Mouse (Mus musculus) heart, postnatal 0 days (tissue): ENCODE results near the gene Nxnl1. TPM values are rescaled to one million over a fixed set of nuclear protein-coding genes. Genes with fewer than 3 reads are reported as not detected.

ENCODE experiments used
- ATAC-seq: fragments of 200-750 bp; cut with Nextera tagmentation; 2 replicates; pipeline ENCODE4 v1.8.0; 2017; ENCODE audit warnings: low read depth, moderate number of reproducible peaks, moderate library complexity; ENCODE audit not compliant: insufficient read depth
- DNase-seq: peaks from one replicate; pipeline ENCODE4 v3.0.0-alpha.2; 2016; ENCODE audit warnings: low spot score
- H3K27ac ChIP-seq: fragments of 300-500 bp; sonication (generic); 2 replicates; pipeline ENCODE4 v1.5.1; 2014; ENCODE audit warnings: low read depth, mild to moderate bottlenecking
- H3K27me3 ChIP-seq: fragments of 300-500 bp; sonication (generic); 2 replicates; pipeline ENCODE4 v1.6.1; 2014; ENCODE audit warnings: low read length, mixed read lengths; ENCODE audit not compliant: control insufficient read depth, insufficient read depth
- H3K36me3 ChIP-seq: fragments of 300-500 bp; sonication (generic); replicated peaks from 2 replicates; pipeline ENCODE4 v1.6.1; 2014; ENCODE audit warnings: low read length, mixed read lengths; ENCODE audit not compliant: control insufficient read depth, insufficient read depth
- H3K4me1 ChIP-seq: fragments of 300-500 bp; sonication (generic); 2 replicates; pipeline ENCODE4 v1.6.1; 2014; ENCODE audit warnings: antibody characterized with exemption; ENCODE audit not compliant: control insufficient read depth, insufficient read depth
- H3K4me2 ChIP-seq: fragments of 300-500 bp; sonication (generic); 2 replicates; pipeline ENCODE4 v1.6.1; 2014; ENCODE audit warnings: low read depth, mild to moderate bottlenecking, low read length, moderate library complexity
- H3K4me3 ChIP-seq: fragments of 300-500 bp; sonication (generic); 2 replicates; pipeline ENCODE4 v1.5.1; 2014; ENCODE audit warnings: low read depth, low read length
- H3K9ac ChIP-seq: fragments of 300-500 bp; sonication (generic); replicated peaks from 2 replicates; pipeline ENCODE4 v1.6.1; 2014; ENCODE audit warnings: low read depth, low read length, mixed read lengths
- H3K9me3 ChIP-seq: fragments of 300-500 bp; sonication (generic); replicated peaks from 2 replicates; pipeline ENCODE4 v1.6.1; 2016; ENCODE audit warnings: low read length; ENCODE audit not compliant: control insufficient read depth
- CTCF ChIP-seq: IDR thresholded peaks from 2 replicates; pipeline ENCODE4 v1.5.1; 2016; ENCODE audit warnings: antibody characterized with exemption, control low read depth, low read depth
- EP300 ChIP-seq: IDR thresholded peaks from 2 replicates; pipeline ENCODE4 v1.6.1; 2016; ENCODE audit warnings: antibody characterized with exemption, low read depth
- WGBS: fragments of 180-500 bp; shearing (Covaris S2); extraction: QIAGEN DNeasy Blood & Tissue Kit; methylation state at CpG from one replicate; pipeline ENCODE4 v1.1.7; 2014; 5-methylcytosine and 5-hydroxymethylcytosine counted together
- polyA plus RNA-seq: library from polyadenylated mRNA; unstranded; fragments of >200 nt; fragmentation: Nextera tagmentation; extraction: Ambion mirVana; gene quantifications from 2 replicates; pipeline ENCODE4 v1.2.1, GENCODE M21; 2015
- total RNA-seq: library from RNA; depleted of rRNA; stranded (reverse); fragments of >200 nt; gene quantifications from 2 replicates; pipeline ENCODE4 v1.2.3, GENCODE M21; 2014; ENCODE audit warnings: low replicate concordance

Nxnl1 gene
- total and polyA plus RNA-seq, 2 experiments from 2014 or later, result 0.12 TPM; not detected in 1

GRCm38 (mm10) chr8:71552770-71553169, 13.6 kb downstream of the Nxnl1 start:
- WGBS, result 60% methylated on average over 6 of the region's 6 CpGs

GRCm38 (mm10) chr8:71550754-71551153, 15.6 kb downstream of the Nxnl1 start:
- no peak overlapping the region for H3K9ac ChIP-seq
- no peak overlapping the region for H3K27ac ChIP-seq
- no peak overlapping the region for H3K4me3 ChIP-seq
- TF ChIP-seq EP300 (no peak), CTCF (no peak)
- DNase-seq (no peak), ATAC-seq (no peak)
- peaks cover 28% of the 10 kb centered on the region for H3K36me3 ChIP-seq
- no peaks in the 10 kb centered on the region for H3K4me1 ChIP-seq
- no peak overlapping the region for H3K4me2 ChIP-seq
- 57% methylated on average over 7 of the region's 7 CpGs for WGBS
- H3K9me3 ChIP-seq, result no peaks in the 10 kb centered on the region
- H3K27me3 ChIP-seq, result no peaks in the 10 kb centered on the region

More at GRCm38 (mm10) chr8:71552770-71553169, 13.6 kb downstream of the Nxnl1 start:
- no peak overlapping the region for H3K4me3 ChIP-seq
- H3K9me3 ChIP-seq, result no peaks in the 10 kb centered on the region
- no peaks in the 10 kb centered on the region for H3K4me1 ChIP-seq
- no peak overlapping the region for H3K9ac ChIP-seq
- ATAC-seq (no peak), DNase-seq (no peak)
- H3K27me3 ChIP-seq, result peaks cover 6% of the 10 kb centered on the region
- TF ChIP-seq EP300, result no peak
- no peak overlapping the region for H3K27ac ChIP-seq
- peaks cover 9% of the 10 kb centered on the region for H3K36me3 ChIP-seq
- H3K4me2 ChIP-seq, result no peak overlapping the region

- peaks cover 35% of the 10 kb centered on the region for H3K36me3 ChIP-seq
- no peaks in the 10 kb centered on the region for H3K27me3 ChIP-seq
- no peak for ATAC-seq
- H3K27ac ChIP-seq, result no peak overlapping the region
- no peak overlapping the region for H3K4me3 ChIP-seq
- TF ChIP-seq CTCF (no peak), EP300 (no peak)
- H3K9me3 ChIP-seq, result no peaks in the 10 kb centered on the region
- DNase-seq, result no peak
- no peak overlapping the region for H3K9ac ChIP-seq
- H3K4me1 ChIP-seq, result peaks cover 6% of the 10 kb centered on the region; the same call in 1 of the 2 replicates
- H3K4me2 ChIP-seq, result no peak overlapping the region
- 84% methylated on average over 7 of the region's 7 CpGs for WGBS
Observed at GRCm38 (mm10) chr8:71547590-71547989, 18.8 kb downstream of the Nxnl1 start.

- Histone ChIP-seq H3K4me1 (peaks cover 6% of the 10 kb centered on the region; the same call in 1 of the 2 replicates), H3K4me3 (no peak overlapping the region), H3K36me3 (peaks cover 35% of the 10 kb centered on the region), H3K9me3 (no peaks in the 10 kb centered on the region), H3K9ac (no peak overlapping the region), H3K27ac (no peak overlapping the region), H3K4me2 (no peak overlapping the region), H3K27me3 (no peaks in the 10 kb centered on the region)
- no peak for DNase-seq
- TF ChIP-seq EP300 (no peak), CTCF (no peak)
- 89% methylated on average over 11 of the region's 11 CpGs for WGBS
- no peak for ATAC-seq
Observed at GRCm38 (mm10) chr8:71545053-71545452, 21.3 kb downstream of the Nxnl1 start.

- Histone ChIP-seq H3K4me2 (peak overlapping the region; percentile 79), H3K4me1 (peaks cover 6% of the 10 kb centered on the region; the same call in 1 of the 2 replicates), H3K36me3 (peaks cover 34% of the 10 kb centered on the region), H3K9me3 (no peaks in the 10 kb centered on the region), H3K9ac (no peak overlapping the region; the same call in 1 of the 2 replicates), H3K4me3 (peak overlapping the region; percentile 69; the same call in 1 of the 2 replicates), H3K27me3 (no peaks in the 10 kb centered on the region), H3K27ac (no peak overlapping the region)
- DNase-seq (no peak), ATAC-seq (no peak)
- WGBS, result 83% methylated on average over 9 of the region's 9 CpGs
- TF ChIP-seq EP300 (no peak), CTCF (no peak)
Observed at GRCm38 (mm10) chr8:71543755-71544154, 22.6 kb downstream of the Nxnl1 start.

GRCm38 (mm10) chr8:71542632-71543343, 23.6 kb downstream of the Nxnl1 start, which contains the start of gene Mvb12a:
Gene Mvb12a, plus strand, starts transcription at chr8:71542922.
- Histone ChIP-seq H3K4me2 (peak within 1 kb of the TSS; percentile 79), H3K4me3 (peak within 1 kb of the TSS; percentile 69), H3K9ac (peak within 1 kb of the TSS; percentile 58), H3K27ac (peak within 1 kb of the TSS; percentile 21; the same call in 1 of the 2 replicates), H3K27me3 (no peaks in the 10 kb centered on the region), H3K36me3 (peaks cover 26% of the 10 kb centered on the region), H3K9me3 (no peaks in the 10 kb centered on the region), H3K4me1 (peaks cover 10% of the 10 kb centered on the region; the same call in 1 of the 2 replicates)
- TF ChIP-seq CTCF (no peak), EP300 (peak; percentile 40; the same call in 1 of the 2 replicates)
- ATAC-seq (peak; percentile 97), DNase-seq (peak; percentile 100)
- under 1% methylated on average over 53 of the region's 55 CpGs for WGBS
